Mouse (Mus musculus) stomach, postnatal 0 days (tissue): ENCODE measurements at regions not wholly inside any gene's neighbourhood (a gene's known extent, or its start where the extent isn't known, plus 50 kb on each side); places are given as distances from the start of the nearest gene placed in this dataset.

Source experiments
- ATAC-seq: fragments of 200-750 bp; cut with Nextera tagmentation; 2 replicates; pipeline ENCODE4 v1.8.0; 2017; ENCODE audit not compliant: low FRiP score, low TSS enrichment
- DNase-seq: peaks from one replicate; pipeline ENCODE4 v3.0.0-alpha.2; 2016; ENCODE audit warnings: low spot score
- H3K27ac ChIP-seq: fragments of 300-500 bp; sonication (generic); replicated peaks from 2 replicates; pipeline ENCODE4 v1.5.1; 2014; ENCODE audit warnings: mild to moderate bottlenecking, control low read depth
- H3K27me3 ChIP-seq: fragments of 300-500 bp; sonication (generic); 2 replicates; pipeline ENCODE4 v1.6.1; 2014; ENCODE audit warnings: low read length; ENCODE audit not compliant: control insufficient read depth, insufficient read depth
- H3K36me3 ChIP-seq: fragments of 300-500 bp; sonication (generic); 2 replicates; pipeline ENCODE4 v1.6.1; 2014; ENCODE audit warnings: low read length, mixed read lengths; ENCODE audit not compliant: control insufficient read depth, insufficient read depth
- H3K4me1 ChIP-seq: fragments of 300-500 bp; sonication (generic); replicated peaks from 2 replicates; pipeline ENCODE4 v1.6.1; 2014; ENCODE audit warnings: antibody characterized with exemption; ENCODE audit not compliant: control insufficient read depth, insufficient read depth
- H3K4me2 ChIP-seq: fragments of 300-500 bp; sonication (generic); replicated peaks from 2 replicates; pipeline ENCODE4 v1.6.1; 2014; ENCODE audit warnings: low read depth, mild to moderate bottlenecking, control low read depth, moderate library complexity
- H3K4me3 ChIP-seq: fragments of 300-500 bp; sonication (generic); 2 replicates; pipeline ENCODE4 v1.5.1; 2014; ENCODE audit warnings: low read depth, low read length, control low read depth
- H3K9ac ChIP-seq: fragments of 300-500 bp; sonication (generic); 2 replicates; pipeline ENCODE4 v1.6.1; 2014; ENCODE audit warnings: mild to moderate bottlenecking, low read length, control low read depth, mixed read lengths
- H3K9me3 ChIP-seq: fragments of 300-500 bp; sonication (generic); 2 replicates; pipeline ENCODE4 v1.6.1; 2016; ENCODE audit warnings: low read length; ENCODE audit not compliant: control insufficient read depth
- CTCF ChIP-seq: IDR thresholded peaks from 2 replicates; pipeline ENCODE4 v1.5.1; 2016; ENCODE audit warnings: antibody characterized with exemption, low read depth, mild to moderate bottlenecking, moderate library complexity
- EP300 ChIP-seq: optimal IDR thresholded peaks from 2 replicates; pipeline ENCODE3; 2016; ENCODE audit warnings: antibody characterized with exemption
- WGBS: fragments of 180-500 bp; shearing (Covaris S2); extraction: QIAGEN DNeasy Blood & Tissue Kit; methylation state at CpG from one replicate; pipeline ENCODE4 v1.1.7; 2014; 5-methylcytosine and 5-hydroxymethylcytosine counted together

DNA sequence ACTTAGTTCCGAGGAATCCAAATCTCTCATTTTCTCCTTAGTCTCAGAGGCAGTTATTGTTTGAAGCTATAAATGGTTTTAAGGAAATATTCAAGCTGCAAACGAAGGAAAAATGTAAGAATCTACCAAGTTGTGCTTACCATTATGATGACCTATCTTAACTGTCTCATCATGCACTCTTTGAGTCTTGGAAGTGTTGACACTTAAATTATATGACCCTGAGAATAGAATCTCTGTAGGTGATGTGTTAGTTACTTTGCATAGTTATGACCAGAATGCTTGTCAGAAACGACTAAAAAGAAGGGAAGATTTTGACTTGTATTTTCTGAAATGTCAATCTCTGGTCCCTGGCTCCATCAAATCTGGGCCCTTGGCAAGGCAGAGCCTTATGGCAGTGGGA is 582.7 kb upstream of the Rps6ka3 start:
- H3K9me3 ChIP-seq, result no peaks in the 10 kb centered on the region
- H3K9ac ChIP-seq, result no peak overlapping the region
- DNase-seq (no peak), ATAC-seq (no peak)
- H3K4me3 ChIP-seq, result no peak overlapping the region
- no peak overlapping the region for H3K4me2 ChIP-seq
- TF ChIP-seq CTCF (no peak), EP300 (no peak)
- no peaks in the 10 kb centered on the region for H3K4me1 ChIP-seq
- no peaks in the 10 kb centered on the region for H3K27me3 ChIP-seq
- WGBS, result 64% methylated on average over 3 of the region's 3 CpGs
- no peaks in the 10 kb centered on the region for H3K36me3 ChIP-seq
- H3K27ac ChIP-seq, result no peak overlapping the region

DNA sequence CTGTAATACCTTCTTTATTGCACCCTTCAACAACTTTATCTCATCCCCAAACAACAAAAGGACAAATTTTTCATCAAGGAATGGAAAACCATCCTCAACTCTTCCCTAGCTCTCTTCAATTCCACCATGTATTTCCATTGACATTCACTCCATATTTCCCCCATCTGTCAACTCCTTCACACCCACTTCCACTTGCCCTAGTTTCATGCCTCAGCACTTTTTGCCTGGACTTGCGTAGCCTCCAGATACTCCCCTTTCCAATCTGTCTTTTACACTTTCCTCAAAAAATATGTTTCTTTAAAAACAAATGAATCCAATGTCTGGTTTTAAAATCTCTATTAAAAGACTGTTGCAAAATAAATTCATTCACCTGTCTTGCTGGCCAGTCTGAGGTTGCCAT is 577.7 kb upstream of the Rps6ka3 start:
- ATAC-seq, result no peak
- H3K4me3 ChIP-seq, result no peak overlapping the region
- no peak overlapping the region for H3K9ac ChIP-seq
- H3K36me3 ChIP-seq, result no peaks in the 10 kb centered on the region
- H3K9me3 ChIP-seq, result no peaks in the 10 kb centered on the region
- H3K4me1 ChIP-seq, result no peaks in the 10 kb centered on the region
- DNase-seq, result no peak
- no peaks in the 10 kb centered on the region for H3K27me3 ChIP-seq
- H3K27ac ChIP-seq, result no peak overlapping the region
- no peak overlapping the region for H3K4me2 ChIP-seq
- TF ChIP-seq CTCF, result no peak
- no peak for TF ChIP-seq EP300
- 78% methylated on average over 1 of the region's 1 CpGs for WGBS

DNA sequence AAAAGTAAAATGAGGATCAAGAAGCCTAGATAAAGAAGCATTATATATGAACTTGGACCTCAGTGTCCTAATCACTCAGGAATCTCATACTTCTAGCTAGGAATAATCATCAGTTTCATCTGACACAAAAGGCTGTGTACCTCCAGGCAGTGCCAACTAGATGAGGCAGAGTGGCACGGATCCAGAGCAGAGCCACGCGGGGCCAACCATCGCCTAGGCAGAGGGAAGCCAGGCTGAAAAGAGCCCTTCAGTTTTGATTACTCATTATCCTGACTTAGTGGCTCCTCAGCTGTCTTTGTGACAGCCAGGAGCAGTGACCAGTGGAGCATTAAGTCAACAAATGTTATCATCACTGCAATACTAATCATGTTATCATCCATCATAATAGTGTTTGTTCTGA is 557.9 kb upstream of the Rps6ka3 start:
- TF ChIP-seq CTCF (no peak), EP300 (no peak)
- Histone ChIP-seq H3K9me3 (no peaks in the 10 kb centered on the region), H3K9ac (no peak overlapping the region), H3K4me1 (no peaks in the 10 kb centered on the region), H3K36me3 (no peaks in the 10 kb centered on the region), H3K4me3 (no peak overlapping the region), H3K27me3 (no peaks in the 10 kb centered on the region), H3K4me2 (no peak overlapping the region), H3K27ac (no peak overlapping the region)
- ATAC-seq, result no peak
- 89% methylated on average over 4 of the region's 4 CpGs for WGBS
- no peak for DNase-seq

DNA sequence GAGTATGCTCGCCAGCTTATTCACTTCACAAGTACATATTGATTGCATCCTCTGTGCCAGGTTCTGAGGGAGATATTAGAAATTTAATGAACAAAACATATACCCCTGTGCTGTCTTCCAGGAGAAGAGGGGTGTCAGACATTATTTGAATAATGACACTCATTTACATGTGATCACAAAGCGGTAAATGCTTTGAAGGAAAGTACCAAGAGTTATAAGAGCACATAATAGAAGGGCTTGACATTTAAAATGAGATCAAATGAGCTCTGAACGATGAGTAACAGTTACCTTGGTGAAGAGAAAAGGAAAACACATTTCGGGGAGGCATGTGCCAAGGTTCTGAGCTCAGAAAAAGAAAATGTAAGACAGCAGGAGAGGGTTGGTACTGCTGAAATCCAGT is 553.9 kb upstream of the Rps6ka3 start:
- no peaks in the 10 kb centered on the region for H3K9me3 ChIP-seq
- TF ChIP-seq CTCF, result no peak
- 64% methylated on average over 4 of the region's 4 CpGs for WGBS

DNA sequence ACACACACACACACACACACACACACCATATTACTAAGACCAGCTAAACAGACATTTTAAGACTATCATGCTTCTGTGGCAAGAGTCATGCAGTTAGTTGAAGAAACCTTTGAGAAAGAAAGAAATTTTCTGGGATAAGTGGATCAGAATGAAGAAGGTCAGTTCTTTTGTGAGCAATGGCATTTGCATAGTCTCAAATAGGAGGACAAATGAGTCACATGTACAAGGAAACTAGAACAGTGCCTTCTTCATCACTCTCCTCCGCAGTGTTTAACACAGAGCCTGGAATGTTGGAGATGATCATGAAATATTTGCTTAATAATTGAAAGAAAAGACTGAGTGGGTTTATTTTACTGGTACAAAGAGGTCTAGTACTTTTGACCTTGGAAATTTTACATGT is 515.9 kb upstream of the Rps6ka3 start:
- Histone ChIP-seq H3K9me3 (no peaks in the 10 kb centered on the region), H3K4me2 (no peak overlapping the region), H3K9ac (no peak overlapping the region), H3K4me3 (no peak overlapping the region), H3K27ac (no peak overlapping the region), H3K4me1 (no peaks in the 10 kb centered on the region), H3K27me3 (no peaks in the 10 kb centered on the region), H3K36me3 (no peaks in the 10 kb centered on the region)
- ATAC-seq, result no peak
- no peak for DNase-seq
- 65% methylated on average over 1 of the region's 1 CpGs for WGBS
- TF ChIP-seq CTCF (no peak), EP300 (no peak)

More for the DNA sequence above, 553.9 kb upstream of the Rps6ka3 start:
- no peak overlapping the region for H3K4me3 ChIP-seq
- ATAC-seq (no peak), DNase-seq (no peak)
- no peak overlapping the region for H3K27ac ChIP-seq
- no peaks in the 10 kb centered on the region for H3K4me1 ChIP-seq
- H3K27me3 ChIP-seq, result no peaks in the 10 kb centered on the region
- no peak overlapping the region for H3K9ac ChIP-seq
- H3K4me2 ChIP-seq, result no peak overlapping the region
- H3K36me3 ChIP-seq, result no peaks in the 10 kb centered on the region

DNA sequence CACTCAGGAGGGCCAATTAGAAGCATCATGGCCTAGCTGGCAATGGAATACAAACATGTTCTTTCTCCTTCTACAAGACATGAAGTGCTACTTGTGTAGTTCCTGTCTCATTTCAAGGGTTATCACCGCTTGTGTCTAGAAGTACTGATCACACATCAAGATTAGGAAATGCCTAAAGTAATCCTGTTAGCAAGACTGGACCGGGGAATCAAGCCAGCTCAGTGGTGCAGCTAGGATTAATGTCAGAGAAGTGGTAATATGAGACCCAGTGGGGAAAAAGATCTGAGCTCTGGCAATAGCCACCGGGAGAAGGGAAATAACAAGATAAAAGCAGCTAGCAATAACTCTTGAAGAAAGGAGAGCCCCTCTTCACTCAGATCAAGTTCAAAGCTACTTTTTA is 506.7 kb upstream of the Rps6ka3 start:
- no peak for DNase-seq
- H3K36me3 ChIP-seq, result no peaks in the 10 kb centered on the region
- H3K4me1 ChIP-seq, result no peaks in the 10 kb centered on the region
- TF ChIP-seq EP300 (no peak), CTCF (no peak)
- no peaks in the 10 kb centered on the region for H3K9me3 ChIP-seq
- H3K27me3 ChIP-seq, result no peaks in the 10 kb centered on the region
- H3K4me2 ChIP-seq, result no peak overlapping the region
- 40% methylated on average over 3 of the region's 3 CpGs for WGBS
- H3K27ac ChIP-seq, result no peak overlapping the region
- H3K9ac ChIP-seq, result no peak overlapping the region
- H3K4me3 ChIP-seq, result no peak overlapping the region
- no peak for ATAC-seq
